ENCODE assay signal across 9 mouse cellular contexts in the genomic region with DNA sequence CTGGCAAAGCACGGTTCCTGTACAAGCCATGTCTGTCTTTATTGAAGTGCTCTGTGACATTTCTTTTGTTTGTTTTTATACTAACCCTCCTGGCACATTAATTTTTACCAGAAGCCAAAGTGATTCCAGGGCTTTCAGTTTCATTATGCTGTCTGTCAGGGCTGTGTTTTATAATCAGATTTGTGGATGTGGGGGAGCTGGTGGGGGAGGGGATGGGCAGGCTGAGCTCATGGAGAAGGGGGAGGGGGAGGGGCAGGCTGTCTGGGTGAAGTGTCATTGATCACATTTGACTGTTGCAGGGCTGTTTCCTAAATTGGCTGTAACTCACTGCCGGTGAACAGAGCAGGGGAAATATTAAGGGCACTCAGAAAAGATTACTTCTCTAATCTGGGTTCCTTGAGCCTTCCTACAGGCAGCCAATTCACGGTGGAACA.
DNase-seq lines count a peak whose midpoint lies in the region; ATAC-seq lines count a peak whose summit lies in the region.
"Had no signal": no experiment of that assay in that cellular context is flagged by ENCODE, and none has a peak within 500 bp of the region (broad histone marks: within the 10 kb centered on the region; RNA-seq: fewer than 3 reads in every experiment).

No protein-coding gene starts in this region.

- H3K36me3 ChIP-seq in hindbrain, embryonic 13.5 days: peaks cover 46% of the 10 kb centered on the region
- peaks cover 8% of the 10 kb centered on the region; the same call in 1 of the 2 replicates for H3K36me3 ChIP-seq in neural tube, embryonic 14.5 days (ENCODE audit: control insufficient read depth, insufficient read depth, low read length)

- peaks cover 23% of the 10 kb centered on the region for H3K4me1 ChIP-seq in hindbrain, embryonic 13.5 days (replicated peaks)
- peaks cover 7% of the 10 kb centered on the region; the same call in 1 of the 2 replicates for H3K4me1 ChIP-seq in neural tube, embryonic 14.5 days (ENCODE audit: control insufficient read depth, insufficient read depth, low read length)

- no peak overlapping the region for H3K4me2 ChIP-seq in hindbrain, embryonic 13.5 days
- H3K4me2 ChIP-seq in neural tube, embryonic 14.5 days (ENCODE audit: low read depth, low read length): no peak overlapping the region

- H3K4me3 ChIP-seq in hindbrain, embryonic 13.5 days: no peak overlapping the region
- H3K4me3 ChIP-seq in neural tube, embryonic 14.5 days (ENCODE audit: low read depth, low read length): no peak overlapping the region
- H3K4me3 ChIP-seq: left cerebral cortex, adult 2 months had no signal

- no peak overlapping the region for H3K9ac ChIP-seq in hindbrain, embryonic 13.5 days
- H3K9ac ChIP-seq in neural tube, embryonic 14.5 days (replicated peaks; ENCODE audit: low read depth, low read length): no peak overlapping the region

- DNase-seq in adrenal gland, adult (ENCODE audit: inconsistent age in 2 of 2, low spot score in 1 of 2): peak; percentile 46 to 75
- no peak for DNase-seq in adrenal gland, adult 18-20 months (ENCODE audit: low spot score in 2 of 2)
- peak; percentile 20 for DNase-seq in lung, postnatal 14 days
- no peak for DNase-seq in lung, postnatal 4 days
- no peak for DNase-seq in ovary, postnatal 10 days (ENCODE audit: low spot score)
- no peak for DNase-seq in cerebellum, postnatal 4 days (ENCODE audit: low spot score in 2 of 2)

- 0 out of 2 replicates have a peak, but pooled peaks have one; percentile 40 for ATAC-seq in hindbrain, embryonic 13.5 days (ENCODE audit: low FRiP score)
- peak; percentile 30; the same call in 1 of the 2 replicates for ATAC-seq in neural tube, embryonic 14.5 days (ENCODE audit: low read depth)

- no peaks in the 10 kb centered on the region for H3K9me3 ChIP-seq in hindbrain, embryonic 13.5 days
- no peaks in the 10 kb centered on the region for H3K9me3 ChIP-seq in neural tube, embryonic 14.5 days (ENCODE audit: control insufficient read depth, low read length)

- no peaks in the 10 kb centered on the region for H3K27me3 ChIP-seq in hindbrain, embryonic 13.5 days
- no peaks in the 10 kb centered on the region for H3K27me3 ChIP-seq in neural tube, embryonic 14.5 days (ENCODE audit: control insufficient read depth, insufficient read depth, low read length)

- peak overlapping the region; percentile 76 for H3K27ac ChIP-seq in hindbrain, embryonic 13.5 days
- H3K27ac ChIP-seq in neural tube, embryonic 14.5 days (ENCODE audit: low read depth, low read length): no peak overlapping the region; the same call in 1 of the 2 replicates
- H3K27ac ChIP-seq: left cerebral cortex, adult 2 months had no signal

- 23% methylated on average over 3 of the region's 3 CpGs for WGBS in hindbrain, embryonic 13.5 days
- WGBS in neural tube, embryonic 14.5 days: 14% methylated on average over 3 of the region's 3 CpGs

Comparison
In these comparisons a context has a peak if more than half of its experiments do, and no peak if none do; other contexts are left out.
1. DNase-seq: peak in adrenal gland, adult (2 of 2) and lung, postnatal 14 days (single experiment); none in adrenal gland, adult 18-20 months (0 of 2), lung, postnatal 4 days (0 of 2), ovary, postnatal 10 days (single experiment) and cerebellum, postnatal 4 days (0 of 2).